ENCODE assay signal across 8 mouse cellular contexts in the genomic region with DNA sequence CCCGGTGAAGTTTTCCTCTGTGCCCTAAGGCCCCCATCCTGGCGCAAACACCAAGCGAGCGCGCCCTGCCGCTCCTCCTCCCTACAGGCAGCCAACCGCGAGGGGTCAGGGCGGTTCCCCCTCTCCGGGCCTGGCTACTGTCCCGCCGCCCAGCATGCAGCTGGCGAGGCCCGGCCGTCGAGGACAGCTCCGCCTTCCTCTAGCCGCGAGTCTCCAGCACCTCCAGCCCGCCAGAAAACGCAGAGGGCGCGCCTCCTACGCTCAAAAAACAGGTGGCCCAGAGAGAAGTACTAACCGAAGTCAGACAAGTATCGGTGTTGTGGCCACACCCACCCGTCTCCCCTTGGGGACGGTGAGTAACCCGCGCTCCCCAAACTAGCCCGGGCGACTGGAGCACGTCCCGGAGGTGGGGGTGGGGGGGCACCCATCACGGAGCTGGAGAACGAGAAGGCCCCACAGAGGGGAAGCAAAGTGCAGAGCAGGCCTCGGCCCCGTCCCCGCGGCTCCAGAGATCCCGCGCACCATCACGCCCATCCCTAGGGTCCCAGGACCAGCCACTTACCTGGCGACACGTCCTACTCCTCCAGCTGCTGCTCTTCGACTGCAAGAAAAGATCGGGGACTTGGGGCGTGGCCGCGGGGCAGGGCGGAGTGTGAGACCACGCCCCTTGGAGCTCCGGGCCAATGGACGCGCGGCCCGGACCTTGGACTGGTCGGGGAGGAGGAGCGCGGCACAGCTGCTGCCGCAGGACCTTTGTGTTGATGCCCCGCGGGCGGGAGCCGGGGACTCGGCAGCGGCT. TPM values are rescaled to one million over a fixed set of nuclear protein-coding genes. Genes with fewer than 3 reads are reported as not detected.
DNase-seq lines count a peak whose midpoint lies in the region; ATAC-seq lines count a peak whose summit lies in the region.

Gene Carhsp1, minus strand, starts transcription at position 605 of the 799 bp plus-strand sequence.

- H3K4me2 ChIP-seq in heart, embryonic 13.5 days = peak within 1 kb of the TSS; percentile 79
- H3K4me2 ChIP-seq in liver, embryonic 13.5 days = peak within 1 kb of the TSS; percentile 94
- H3K4me2 ChIP-seq in stomach, embryonic 16.5 days (ENCODE audit: low read depth, low read length) = peak within 1 kb of the TSS; percentile 73

- WGBS in heart, embryonic 13.5 days = under 1% methylated on average over 67 of the region's 67 CpGs
- WGBS in liver, embryonic 13.5 days (ENCODE audit: insufficient replicate concordance) = under 1% methylated on average over 67 of the region's 67 CpGs
- under 1% methylated on average over 66 of the region's 67 CpGs for WGBS in stomach, embryonic 16.5 days

- H3K4me1 ChIP-seq in heart, embryonic 13.5 days = peaks cover 58% of the 10 kb centered on the region
- peaks cover 90% of the 10 kb centered on the region for H3K4me1 ChIP-seq in liver, embryonic 13.5 days (replicated peaks)
- H3K4me1 ChIP-seq in stomach, embryonic 16.5 days (ENCODE audit: control insufficient read depth, insufficient read depth, low read length) = peaks cover 39% of the 10 kb centered on the region

- H3K9ac ChIP-seq in heart, embryonic 13.5 days = peak within 1 kb of the TSS; percentile 82
- peak within 1 kb of the TSS; percentile 92 for H3K9ac ChIP-seq in liver, embryonic 13.5 days
- H3K9ac ChIP-seq in stomach, embryonic 16.5 days (ENCODE audit: low read length) = peak within 1 kb of the TSS; percentile 75

- peaks cover 4% of the 10 kb centered on the region; the same call in 1 of the 2 replicates for H3K36me3 ChIP-seq in heart, embryonic 13.5 days
- peaks cover 25% of the 10 kb centered on the region for H3K36me3 ChIP-seq in liver, embryonic 13.5 days
- no peaks in the 10 kb centered on the region for H3K36me3 ChIP-seq in stomach, embryonic 16.5 days (ENCODE audit: control insufficient read depth, insufficient read depth, low read length)

- peak; percentile 92 for DNase-seq in CD4-positive helper T cell, adult 2 months (ENCODE audit: low read depth, low spot score)
- DNase-seq in brain, embryonic 18.5 days (ENCODE audit: low read depth, low spot score) = peak; percentile 80
- peak; percentile 98 for DNase-seq in kidney, postnatal 14 days
- peak; percentile 97 for DNase-seq in liver, embryonic 13.5 days
- DNase-seq in neural tube, embryonic 10.5 days (ENCODE audit: extremely low spot score, low spot score) = peak; percentile 93

- peaks cover 8% of the 10 kb centered on the region for H3K27me3 ChIP-seq in heart, embryonic 13.5 days (replicated peaks)
- H3K27me3 ChIP-seq in liver, embryonic 13.5 days = no peaks in the 10 kb centered on the region
- H3K27me3 ChIP-seq in stomach, embryonic 16.5 days (ENCODE audit: control insufficient read depth, insufficient read depth, low read length) = no peaks in the 10 kb centered on the region

- peak within 1 kb of the TSS; percentile 69 for H3K4me3 ChIP-seq in heart, embryonic 13.5 days
- peak within 1 kb of the TSS; percentile 87 for H3K4me3 ChIP-seq in liver, embryonic 13.5 days (replicated peaks)
- peak within 1 kb of the TSS; percentile 77 for H3K4me3 ChIP-seq in stomach, embryonic 16.5 days (replicated peaks; ENCODE audit: low read length)

- peak; percentile 68 for ATAC-seq in erythroid progenitor cell, adult 5-6 weeks (replicated peaks; ENCODE audit: low FRiP score, poor library complexity, severe bottlenecking)
- ATAC-seq in heart, embryonic 13.5 days (ENCODE audit: extremely low read depth, insufficient number of reproducible peaks, low FRiP score, low TSS enrichment) = peak; percentile 86
- peak; percentile 80 for ATAC-seq in liver, embryonic 13.5 days (ENCODE audit: low read depth)
- ATAC-seq in stomach, embryonic 16.5 days (ENCODE audit: insufficient read depth, low FRiP score) = peak; percentile 93

- H3K27ac ChIP-seq in heart, embryonic 13.5 days (replicated peaks) = peak within 1 kb of the TSS; percentile 85
- H3K27ac ChIP-seq in liver, embryonic 13.5 days = peak within 1 kb of the TSS; percentile 95
- H3K27ac ChIP-seq in stomach, embryonic 16.5 days (ENCODE audit: low read length) = peak within 1 kb of the TSS; percentile 90

- H3K9me3 ChIP-seq in heart, embryonic 13.5 days = no peaks in the 10 kb centered on the region
- no peaks in the 10 kb centered on the region for H3K9me3 ChIP-seq in liver, embryonic 13.5 days (replicated peaks)
- H3K9me3 ChIP-seq in stomach, embryonic 16.5 days (replicated peaks; ENCODE audit: control insufficient read depth, low read length) = no peaks in the 10 kb centered on the region

RNA-seq across cellular contexts. Expression of gene Carhsp1, which starts in this region (rescaled TPM):
- total RNA-seq in erythroid progenitor cell, adult 5-6 weeks (2015; ENCODE audit: low replicate concordance) = 176 and 189 TPM in 2 replicates
- total RNA-seq in erythroid progenitor cell, adult 5-6 weeks (2017; ENCODE audit: low replicate concordance) = 200 and 217 TPM in 2 replicates
- 87.2 and 90.0 TPM in 2 replicates for polyA plus RNA-seq in heart, embryonic 13.5 days (2015; fragmentation: Nextera tagmentation; extraction: Ambion mirVana)
- polyA plus RNA-seq in liver, embryonic 13.5 days (2015; fragmentation: Nextera tagmentation; extraction: Ambion mirVana) = 62.4 and 67.1 TPM in 2 replicates
- 89.9 and 92.1 TPM in 2 replicates for polyA plus RNA-seq in stomach, embryonic 16.5 days (2015; fragmentation: Nextera tagmentation; extraction: Ambion mirVana)

Comparison
In these comparisons a context has a peak if more than half of its experiments do, and no peak if none do; other contexts are left out.
1. Peak in every context shown above with its lines: DNase-seq, ATAC-seq, H3K4me3 ChIP-seq and H3K27ac ChIP-seq.